Mouse (Mus musculus) embryo, embryonic 10.5 days (tissue): ENCODE results near the gene Vwa8.

Source experiments
- DNase-seq: peaks from one replicate; pipeline ENCODE4 v3.0.0-alpha.2; 2015; ENCODE audit warnings: low spot score

The Vwa8 gene

GRCm38 (mm10) chr14:79227955-79228354 lies 379.1 kb downstream of the Vwa8 start:
- DNase-seq: no peak

DNA sequence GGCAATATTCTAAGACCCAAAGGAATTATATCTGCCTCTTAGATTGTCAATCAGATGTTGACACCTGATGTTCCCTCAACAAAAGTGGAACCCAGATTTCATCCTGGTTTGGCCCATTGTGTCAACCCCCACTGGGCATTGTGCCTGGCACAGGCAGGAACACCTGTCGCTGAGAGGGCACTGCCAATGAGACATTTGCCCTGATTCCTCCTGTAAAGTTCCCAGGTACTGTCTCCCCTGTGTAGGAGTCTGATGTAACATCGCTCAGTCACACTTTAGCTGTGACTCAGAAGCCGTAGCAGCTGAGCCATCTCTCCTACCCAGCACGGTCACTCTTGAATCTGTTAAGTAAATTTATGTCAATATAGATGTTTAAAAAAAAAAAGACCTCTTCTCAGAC lies 382.8 kb downstream of the Vwa8 start:
- DNase-seq: no peak

DNA sequence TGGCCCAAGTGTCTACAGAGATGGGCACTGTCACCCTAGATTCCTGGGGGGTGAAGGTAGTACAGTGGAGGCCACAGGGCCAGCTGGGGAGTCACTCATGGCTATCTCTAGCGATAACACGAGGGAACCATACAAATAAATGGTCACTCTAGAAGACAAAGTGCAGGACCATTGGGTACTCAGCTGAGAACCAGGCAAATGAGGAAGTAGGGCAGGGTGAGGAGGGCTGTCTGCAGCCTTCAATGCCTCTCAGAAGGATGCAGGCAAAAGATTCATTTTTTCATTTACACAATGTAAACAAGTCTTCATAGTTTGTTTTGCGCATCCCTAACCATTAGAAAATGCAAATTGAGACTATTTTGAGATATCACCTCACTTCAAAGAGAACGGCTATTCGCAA lies 384.8 kb downstream of the Vwa8 start:
- DNase-seq: no peak

DNA sequence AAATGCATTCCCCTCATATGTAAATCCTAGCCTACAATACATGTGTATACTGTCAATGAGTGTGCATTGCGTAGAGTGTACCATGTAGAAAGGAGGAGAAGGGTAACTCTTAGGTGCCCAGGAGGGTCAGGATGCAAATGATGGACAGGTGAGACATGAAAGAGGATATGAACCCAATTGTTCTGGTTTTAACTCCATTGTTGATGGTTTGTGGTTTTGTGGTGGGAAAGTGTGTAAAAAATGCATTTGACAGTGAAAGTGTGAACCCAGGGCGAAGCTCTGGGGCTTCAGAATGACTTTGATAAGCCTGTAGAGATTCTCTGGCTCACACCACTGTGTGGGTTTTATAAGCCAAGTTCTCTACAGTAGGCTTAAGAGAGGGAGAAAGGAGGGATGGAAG lies 385.7 kb downstream of the Vwa8 start:
- no peak for DNase-seq

DNA sequence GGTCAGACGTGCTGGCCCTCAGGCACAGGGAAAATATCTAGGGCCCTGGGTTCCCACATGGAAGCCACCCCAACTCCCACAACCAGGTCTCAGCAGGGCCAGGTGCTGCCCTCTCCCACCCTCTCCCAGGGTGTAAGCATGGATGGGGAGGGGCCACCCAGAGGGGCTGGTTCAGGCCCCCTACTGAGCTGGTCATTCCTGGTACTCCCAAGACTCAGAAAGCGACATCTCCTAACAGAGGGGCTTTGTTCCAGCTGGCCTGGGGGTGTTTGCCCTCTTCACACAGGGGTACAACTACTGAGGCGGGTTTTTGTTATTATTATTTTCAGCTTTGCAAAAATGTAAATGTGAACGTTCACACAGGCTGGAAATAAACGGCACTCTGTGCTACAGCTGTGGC lies 386.3 kb downstream of the Vwa8 start:
- DNase-seq: no peak

- DNase-seq: no peak
Measured at GRCm38 (mm10) chr14:79236261-79236660, 387.4 kb downstream of the Vwa8 start.

- DNase-seq: no peak
Measured at GRCm38 (mm10) chr14:79239402-79239801, 390.6 kb downstream of the Vwa8 start.

GRCm38 (mm10) chr14:79241057-79241570 lies 392.3 kb downstream of the Vwa8 start:
- DNase-seq: peak; percentile 48

GRCm38 (mm10) chr14:79241656-79242385 lies 393.0 kb downstream of the Vwa8 start:
- no peak for DNase-seq

DNA sequence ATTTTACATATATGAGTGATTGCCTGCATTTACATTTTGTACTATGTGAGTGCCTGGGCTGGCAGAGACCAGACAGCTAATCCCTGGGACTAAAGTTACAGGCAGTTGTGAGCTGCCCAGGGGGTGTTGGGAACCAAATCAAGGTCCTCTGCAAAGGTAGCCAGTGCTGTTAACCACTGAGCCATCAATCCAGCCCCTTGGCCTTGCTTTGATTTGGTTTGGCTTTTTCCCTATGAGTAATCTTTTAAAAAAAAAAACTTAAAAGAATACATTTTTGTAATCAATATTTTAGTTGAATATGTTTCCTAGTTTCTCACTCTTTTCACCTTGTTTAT lies 393.5 kb downstream of the Vwa8 start:
- no peak for DNase-seq

DNA sequence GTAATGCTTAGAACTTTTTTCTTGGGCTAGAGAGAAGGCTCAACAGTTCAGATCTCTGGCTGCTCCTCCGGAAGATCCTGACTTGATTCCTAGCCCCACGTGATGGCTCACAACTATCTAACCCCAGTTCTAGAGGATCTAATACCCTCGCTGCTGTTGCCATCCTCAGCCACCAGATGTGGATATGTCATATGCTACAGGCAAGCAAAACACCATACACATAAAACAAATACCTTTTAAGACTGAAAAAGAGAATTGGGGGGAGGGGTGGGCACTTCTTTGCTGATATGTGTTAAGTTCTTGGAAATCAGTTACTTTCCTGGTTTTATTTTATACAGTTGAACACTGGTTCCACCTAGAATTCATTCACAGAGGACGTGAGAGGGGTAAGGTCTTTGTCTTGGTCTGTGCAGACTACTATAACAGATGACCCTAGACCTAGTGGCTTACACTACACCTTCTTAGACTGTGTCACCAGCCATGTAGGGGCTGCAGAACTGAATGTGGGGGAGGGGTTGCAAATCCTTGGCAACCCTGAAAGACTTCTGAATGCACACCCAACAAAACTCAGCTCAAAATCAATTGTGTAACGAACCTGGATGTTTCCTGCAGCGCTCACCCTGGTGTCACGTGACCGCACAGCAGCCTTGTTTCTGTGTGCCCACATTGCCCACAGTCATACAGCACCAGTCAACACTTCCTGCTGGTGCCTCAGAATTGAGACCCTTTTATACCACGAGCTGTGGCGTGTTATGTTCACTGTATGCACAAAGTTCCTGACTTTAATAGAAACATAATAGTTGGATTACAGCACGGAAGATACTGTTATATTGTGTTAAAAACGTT lies 394.4 kb downstream of the Vwa8 start:
- no peak for DNase-seq

GRCm38 (mm10) chr14:79244571-79244970 lies 395.7 kb downstream of the Vwa8 start:
- DNase-seq: no peak

DNA sequence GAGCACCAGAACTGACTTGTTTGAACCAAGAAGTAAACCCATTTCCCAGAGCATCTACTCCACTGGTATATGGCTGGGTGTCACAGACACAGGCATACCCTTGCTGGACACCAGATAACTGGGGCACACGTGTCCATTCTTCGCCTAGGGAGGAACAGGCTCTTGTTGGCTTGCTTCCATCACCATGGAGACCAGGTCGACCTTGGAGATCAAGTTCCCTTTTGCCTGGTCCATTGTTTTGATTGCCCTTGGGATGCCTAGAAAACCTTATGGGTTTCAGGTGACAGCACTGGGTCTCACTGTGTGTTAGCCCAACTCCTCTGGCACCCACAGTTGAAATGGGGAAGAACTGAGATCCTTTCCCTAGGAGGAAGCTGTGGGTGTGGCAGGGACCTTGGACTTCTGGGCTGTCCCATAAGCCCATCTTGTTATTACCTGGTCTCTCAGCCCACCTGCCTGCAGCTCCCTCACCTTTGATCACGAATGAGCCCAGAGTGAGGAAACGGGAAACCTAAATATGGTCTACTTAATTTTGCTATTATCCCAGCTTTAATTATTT lies 403.0 kb downstream of the Vwa8 start:
- DNase-seq: no peak
